Mouse (Mus musculus) frontal cortex, adult (tissue): Measurements from ENCODE around the gene Enho.
"Not testable (repeated sequence)": the region's sequence is repeated elsewhere in the genome, so short reads cannot be mapped to it uniquely, and the experiment has no call there.

Source experiments
- ATAC-seq: cut with Nextera tagmentation; 2 replicates; pipeline ENCODE4 v1.9.2; 2017; ENCODE audit warnings: mild to moderate bottlenecking, moderate library complexity, mixed read lengths; ENCODE audit not compliant: low TSS enrichment

The Enho gene

DNA sequence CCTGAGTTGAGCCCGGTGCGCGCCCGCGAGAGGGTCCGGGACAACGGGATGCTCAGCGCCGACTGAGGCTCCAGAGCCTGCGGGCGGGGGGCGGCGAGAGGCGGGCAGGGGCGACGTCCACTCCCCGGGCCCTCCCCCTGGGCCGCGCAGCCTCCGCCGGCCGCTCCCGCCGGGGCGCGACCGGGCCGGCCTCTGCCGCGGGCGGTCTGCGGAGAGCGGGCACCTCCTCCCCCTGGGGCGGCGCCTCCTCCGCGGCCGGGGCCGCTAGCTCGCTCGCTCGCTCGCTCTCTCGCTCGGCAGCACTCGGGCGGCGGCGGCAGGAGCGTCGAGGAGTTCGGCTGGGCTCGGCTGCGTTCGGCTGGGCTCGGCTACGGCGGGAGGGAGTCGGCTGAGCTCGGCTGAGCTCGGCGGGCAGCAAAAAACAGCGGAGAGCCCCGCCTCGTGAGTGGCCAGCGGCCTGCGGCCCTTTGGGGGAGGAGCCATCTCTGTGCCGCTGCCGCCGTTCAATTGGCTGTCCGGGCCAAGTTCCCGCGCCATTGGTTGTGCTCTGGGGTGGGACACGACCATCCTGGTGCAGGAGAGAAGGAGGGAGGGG lies at the start of gene Enho:
Gene Enho (minus strand): TSS at position 412 of the 595 bp plus-strand sequence.
- ATAC-seq = peak; percentile 87

DNA sequence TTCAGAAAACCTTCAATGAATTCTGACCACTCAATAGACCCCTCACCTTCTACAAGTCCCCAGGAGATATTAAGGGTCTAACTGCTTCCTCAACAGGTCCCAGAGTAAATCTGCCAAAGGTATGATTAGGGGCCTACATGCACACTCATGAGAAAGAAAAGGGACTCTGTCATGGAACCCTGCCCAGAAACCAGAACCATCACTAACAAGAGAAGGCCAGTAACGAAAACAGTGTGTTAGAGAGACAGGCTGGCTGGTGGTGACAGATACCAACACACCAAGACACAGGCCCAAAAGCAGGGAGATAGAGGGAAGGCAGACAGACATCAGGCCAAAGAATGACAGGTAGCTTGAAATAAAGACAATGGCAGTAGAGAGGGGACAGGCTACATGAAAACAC lies 48.4 kb upstream of the Enho start:
- not testable (repeated sequence) for ATAC-seq

DNA sequence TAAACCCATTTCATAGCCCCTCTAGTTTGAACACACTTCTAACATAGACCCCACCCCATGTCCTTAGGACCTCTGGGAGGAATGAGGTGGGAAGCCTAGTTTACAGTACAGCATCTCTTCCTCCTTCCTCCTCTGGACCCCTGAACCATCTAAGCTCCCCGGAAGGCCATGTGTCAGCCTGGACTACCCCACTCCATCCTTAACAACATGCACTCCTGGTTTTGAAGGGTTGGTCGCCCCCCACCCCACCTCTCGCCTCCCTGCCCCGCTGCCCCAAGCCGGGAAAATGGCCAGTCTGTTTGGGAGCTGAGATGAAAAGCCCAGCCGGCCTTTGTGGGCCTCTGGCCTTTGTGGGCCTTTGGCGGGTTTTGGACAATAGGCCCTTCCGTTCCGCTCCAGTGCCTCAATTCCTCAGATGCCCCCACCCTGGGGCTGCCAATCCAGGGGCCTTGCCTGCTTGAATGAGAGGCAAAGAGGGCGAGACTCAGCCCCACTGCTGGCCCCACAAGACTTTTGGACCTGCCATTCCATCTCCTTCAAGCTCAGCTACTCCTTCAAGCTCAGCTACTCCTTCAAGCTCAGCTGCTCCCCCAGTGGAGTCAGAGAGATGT lies 45.9 kb upstream of the Enho start:
- ATAC-seq = not testable (repeated sequence)

DNA sequence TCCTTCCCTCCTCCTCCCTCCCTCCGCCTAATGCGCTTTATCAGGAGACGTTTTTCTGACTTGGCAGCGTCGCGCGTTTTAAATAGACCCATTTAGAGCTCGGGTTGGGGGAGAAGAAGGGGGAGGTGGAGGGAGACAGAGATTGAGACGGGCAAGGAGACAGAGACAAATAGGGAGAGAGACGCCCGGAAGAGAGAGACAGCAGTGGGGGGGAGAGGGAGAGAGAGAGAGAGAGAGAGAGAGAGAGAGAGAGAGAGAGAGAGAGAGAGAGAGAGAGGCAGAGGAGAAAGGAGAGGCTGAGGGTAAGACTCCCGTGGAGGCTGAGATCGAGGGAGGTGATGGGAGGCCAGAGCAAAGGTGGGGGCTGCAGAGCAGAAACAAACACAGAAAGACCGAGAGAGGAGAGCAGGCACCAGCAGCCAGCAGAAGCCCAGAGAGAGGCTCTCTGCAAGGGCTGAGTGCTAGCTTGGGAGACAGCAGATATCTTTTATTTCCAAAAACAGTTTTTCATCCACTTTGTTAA lies 44.9 kb upstream of the Enho start:
- not testable (repeated sequence) for ATAC-seq

DNA sequence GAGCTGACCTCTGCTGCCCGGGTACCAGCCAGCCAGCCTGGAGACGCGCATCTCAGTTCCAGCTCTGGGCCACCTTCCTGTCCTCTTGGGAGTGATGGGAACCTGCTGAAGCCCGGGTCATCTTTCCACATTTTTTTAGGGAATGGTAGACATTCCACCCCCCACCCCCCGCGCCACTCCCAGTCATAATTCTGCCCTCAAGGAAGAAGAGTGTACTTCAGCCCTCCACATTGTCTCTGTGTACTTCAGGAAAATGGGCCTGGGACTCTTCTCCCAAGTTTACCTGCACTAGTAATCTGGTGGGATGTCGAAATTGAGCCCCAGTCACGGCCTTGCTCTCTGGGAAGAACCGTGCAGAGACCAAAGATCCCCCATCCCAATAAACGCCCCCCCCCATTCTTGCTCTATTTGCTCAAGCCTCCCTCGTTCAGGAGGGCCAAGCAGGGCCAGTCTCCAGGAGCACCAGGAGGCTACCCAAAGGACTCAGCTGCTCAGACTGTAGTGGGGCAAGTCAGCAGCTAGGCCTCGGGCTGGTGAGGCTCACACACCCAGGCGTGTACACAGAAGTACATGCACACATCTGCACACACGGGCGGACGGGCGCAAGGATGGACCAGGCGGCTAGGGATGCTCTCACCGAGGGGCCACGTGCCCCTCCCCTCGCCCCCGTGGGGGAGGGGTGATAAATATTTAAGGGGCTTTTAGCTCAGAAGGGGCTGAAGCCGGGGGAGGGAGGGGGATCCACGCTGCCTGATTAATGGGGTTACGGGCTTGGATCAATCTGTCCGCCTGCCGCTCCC lies 44.2 kb upstream of the Enho start:
- ATAC-seq = not testable (repeated sequence)

DNA sequence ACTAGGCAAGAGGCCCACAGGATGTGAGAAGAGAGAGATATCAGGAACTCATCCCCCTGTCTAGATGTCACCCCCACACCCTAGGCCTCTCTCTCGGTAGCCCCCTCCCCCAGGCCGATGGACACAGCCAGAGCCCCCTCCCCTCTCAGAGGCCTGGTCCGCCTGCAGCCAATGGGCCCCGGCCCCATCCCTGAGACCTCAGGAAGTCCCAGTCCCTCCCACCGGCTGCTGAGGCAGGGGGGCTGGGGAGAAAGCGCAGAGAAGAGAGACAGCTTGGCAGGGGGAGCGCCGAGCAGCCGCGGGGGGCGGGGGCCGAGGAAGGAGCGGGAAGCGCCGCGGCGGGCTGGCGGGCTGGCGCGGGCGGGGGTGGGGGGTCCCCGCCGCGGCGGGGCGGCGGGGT lies 43.2 kb upstream of the Enho start:
- ATAC-seq = not testable (repeated sequence)

DNA sequence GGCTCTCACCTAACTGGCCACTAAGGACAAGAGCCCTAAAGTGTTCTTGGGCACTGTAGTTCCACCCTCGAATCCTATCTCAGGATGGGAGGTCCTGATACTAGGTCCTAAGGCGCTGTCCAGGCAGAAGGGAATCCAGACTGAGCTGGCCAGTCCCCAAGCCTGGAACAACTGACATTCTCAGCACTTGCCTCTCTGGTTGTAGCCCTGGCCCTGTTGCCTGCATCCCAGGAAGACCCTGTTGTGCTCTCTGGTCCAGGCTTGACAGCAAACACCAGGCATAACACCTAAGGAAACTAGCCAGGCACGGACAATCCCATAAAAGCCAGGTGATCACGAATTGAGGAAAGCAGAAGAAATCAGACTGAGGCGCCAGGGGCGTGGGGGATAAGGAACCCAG lies 42.7 kb upstream of the Enho start:
- ATAC-seq = no peak

DNA sequence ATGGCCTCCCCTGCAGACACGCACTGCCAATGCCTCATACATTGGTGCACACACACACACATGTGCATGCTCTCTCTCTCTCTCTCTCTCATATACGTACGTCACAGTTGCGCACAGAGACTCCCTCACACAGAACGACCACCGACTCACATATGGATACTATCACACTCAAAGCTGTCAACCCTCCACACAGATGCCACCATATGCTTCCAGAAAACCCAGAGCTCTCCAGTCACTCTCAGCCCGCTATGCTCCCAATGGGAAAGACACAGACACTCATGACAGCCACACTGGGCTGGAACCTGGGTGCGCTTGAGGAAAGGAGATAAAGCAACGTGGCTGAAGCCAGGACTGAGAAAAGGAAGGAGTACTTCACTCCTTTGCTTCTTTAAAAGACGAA lies 41.8 kb upstream of the Enho start:
- ATAC-seq = no peak

DNA sequence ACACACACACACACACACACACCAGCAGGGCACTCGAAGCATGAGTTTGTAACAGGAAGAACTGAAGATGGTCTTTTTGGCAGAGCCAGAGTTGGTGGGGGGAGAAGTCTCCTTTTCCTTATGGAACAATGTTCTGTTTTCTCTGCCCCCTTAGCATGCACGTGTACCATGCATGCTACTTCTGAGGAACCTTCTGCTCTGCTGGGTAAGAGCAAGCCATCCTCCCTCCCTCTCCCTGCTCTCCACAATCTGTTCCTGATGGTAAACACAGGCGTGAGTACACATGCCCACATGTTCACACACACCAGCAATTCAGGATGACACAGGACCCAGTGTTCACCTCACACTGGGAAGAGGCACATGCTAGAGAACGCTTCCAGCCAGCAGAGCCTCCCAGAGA lies 41.1 kb upstream of the Enho start:
- peak; percentile 48 for ATAC-seq

DNA sequence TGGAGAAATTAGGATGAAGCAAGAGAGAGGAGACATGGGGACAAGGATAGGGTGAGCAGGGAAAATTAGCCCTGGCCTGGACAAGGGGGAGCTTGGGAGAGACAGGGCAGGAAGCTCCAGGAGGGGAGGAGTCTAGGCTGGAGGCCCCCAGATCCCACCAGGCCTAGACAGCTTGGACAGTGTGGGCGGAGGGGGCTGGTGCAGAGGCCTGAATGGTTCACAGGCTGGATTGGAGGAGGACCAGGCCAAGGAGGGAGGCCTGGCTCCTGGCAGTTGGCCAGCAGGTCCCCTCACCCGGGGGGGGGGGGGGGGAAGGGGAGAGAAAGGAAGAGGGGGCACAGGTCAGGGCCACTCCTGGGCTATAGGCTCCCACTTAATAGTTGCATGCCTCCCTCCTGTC lies 39.2 kb upstream of the Enho start:
- ATAC-seq = no peak

DNA sequence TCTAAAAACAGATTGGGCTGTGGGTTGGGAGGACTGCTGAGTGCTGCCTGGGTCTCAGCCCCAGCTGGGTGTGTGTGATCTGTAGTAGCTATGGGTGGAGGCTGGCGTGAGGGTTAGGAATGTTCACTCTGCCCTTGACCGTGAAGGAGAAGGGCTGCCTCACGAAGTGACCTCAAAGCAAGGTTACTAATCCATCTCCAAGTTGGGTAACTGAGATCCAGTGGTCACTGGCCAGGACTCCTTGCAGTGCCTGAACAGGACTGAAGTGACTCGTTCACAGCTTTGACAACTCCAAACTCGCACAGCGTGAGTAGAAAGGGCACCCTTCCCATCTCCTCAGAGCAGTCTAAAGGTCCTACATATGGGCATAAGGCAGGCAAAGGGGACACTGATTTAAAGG lies 38.7 kb upstream of the Enho start:
- no peak for ATAC-seq

DNA sequence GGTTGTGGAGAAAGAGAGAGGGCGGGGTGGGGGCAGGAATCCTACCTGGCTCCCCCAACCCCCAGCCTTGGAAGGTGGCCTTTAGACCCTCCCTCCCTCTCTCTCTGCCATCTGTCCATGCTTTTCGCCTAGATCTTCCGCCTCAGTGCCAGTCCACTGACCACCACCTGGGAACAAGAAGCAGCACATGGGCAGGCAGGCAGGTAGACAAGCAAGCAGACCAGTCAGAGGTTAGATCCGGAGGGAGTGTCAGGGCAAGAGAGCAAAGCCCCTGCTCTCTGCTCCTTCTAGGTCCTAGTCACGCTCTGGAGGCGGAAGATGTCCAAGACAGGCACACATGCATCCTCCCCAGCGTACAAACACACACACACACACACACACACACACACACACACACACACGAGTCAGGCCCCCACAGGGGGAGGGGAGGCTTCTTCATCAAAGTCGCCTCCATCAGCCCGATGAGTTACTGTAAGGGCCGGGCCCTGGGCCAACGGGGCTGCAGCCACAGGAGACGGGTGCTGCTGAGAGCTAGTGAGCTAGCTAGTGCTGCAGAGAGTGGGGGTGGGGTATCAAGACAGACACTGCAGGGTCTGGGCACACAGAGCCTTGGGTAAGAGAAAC lies 37.0 kb upstream of the Enho start:
- no peak for ATAC-seq

DNA sequence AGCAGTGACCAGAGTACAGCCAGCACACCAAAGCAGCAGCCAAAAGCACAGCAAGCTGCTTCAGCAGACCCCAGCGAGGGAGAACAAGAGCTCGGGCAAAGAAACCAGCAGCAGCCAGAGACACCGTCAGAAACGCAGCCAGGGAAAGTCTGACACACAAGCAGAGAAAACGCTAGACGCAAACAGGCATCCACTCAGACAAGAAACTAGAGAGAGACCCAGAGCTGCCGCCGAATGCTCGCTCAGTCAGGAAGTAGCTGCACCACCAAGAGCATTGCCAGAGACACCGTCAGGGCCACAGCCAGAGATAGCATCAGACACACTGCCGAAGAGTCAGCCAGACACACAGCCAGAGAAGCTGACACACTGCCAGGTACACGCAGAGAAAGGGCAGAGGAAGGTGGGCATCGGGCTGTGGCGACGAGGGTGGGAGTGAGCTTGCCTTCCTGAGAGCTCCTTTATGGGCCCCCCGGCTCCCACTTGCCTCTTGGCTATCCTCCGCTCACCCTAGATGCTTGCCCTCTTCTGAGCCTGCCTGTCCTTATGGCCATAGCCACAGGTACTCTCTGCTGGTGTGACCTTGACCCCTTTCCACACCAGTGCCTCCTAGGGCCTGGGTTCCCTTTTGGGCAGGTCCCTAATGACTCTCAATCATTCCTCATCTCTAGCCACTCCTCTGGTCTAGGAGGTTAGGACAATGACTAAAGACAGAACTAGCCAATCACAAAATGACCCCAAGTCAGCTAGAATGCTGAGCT lies 36.3 kb upstream of the Enho start:
- peak; percentile 14; the same call in 1 of the 2 replicates for ATAC-seq

DNA sequence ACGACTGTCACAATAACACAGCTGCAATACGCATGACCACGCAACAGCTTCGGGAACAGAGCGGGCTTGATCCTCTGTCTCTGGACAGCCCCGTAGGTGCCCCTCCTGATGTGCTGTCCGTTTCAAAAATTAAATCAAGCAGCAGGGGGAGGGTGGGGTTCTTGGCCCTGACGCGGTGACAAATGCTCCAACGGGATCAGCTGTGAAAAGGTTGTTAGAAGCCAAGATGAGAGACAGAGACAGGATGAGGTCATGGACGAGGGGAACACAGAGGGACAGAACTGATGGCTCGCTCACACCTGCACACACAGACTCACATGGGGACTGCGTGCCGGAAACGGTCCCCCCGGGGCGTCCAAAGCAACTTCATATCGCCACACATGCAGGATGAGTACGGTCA lies 33.1 kb upstream of the Enho start:
- ATAC-seq = peak; percentile 17; the same call in 1 of the 2 replicates

DNA sequence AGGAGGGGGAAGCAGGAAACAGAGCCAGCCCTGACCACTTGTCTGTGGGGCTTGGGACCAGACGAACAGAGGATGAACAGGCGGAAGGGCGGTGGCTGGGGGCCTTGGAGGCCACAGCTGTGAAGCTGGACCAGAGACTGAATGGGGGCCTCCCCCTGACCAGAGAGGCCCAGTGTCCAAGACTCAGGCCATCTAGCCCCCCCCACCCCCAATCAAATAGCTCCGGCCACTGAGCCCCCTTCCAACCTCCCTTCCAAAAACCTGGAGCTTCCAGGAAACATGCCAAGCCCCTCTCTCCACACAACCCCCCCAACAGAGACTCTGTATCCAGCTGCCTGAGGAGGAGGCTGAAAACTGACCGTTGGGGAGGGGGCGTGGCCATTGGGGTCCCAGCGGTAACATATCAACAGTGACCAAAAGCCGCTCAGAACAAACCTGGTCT lies 32.4 kb upstream of the Enho start:
- no peak for ATAC-seq

DNA sequence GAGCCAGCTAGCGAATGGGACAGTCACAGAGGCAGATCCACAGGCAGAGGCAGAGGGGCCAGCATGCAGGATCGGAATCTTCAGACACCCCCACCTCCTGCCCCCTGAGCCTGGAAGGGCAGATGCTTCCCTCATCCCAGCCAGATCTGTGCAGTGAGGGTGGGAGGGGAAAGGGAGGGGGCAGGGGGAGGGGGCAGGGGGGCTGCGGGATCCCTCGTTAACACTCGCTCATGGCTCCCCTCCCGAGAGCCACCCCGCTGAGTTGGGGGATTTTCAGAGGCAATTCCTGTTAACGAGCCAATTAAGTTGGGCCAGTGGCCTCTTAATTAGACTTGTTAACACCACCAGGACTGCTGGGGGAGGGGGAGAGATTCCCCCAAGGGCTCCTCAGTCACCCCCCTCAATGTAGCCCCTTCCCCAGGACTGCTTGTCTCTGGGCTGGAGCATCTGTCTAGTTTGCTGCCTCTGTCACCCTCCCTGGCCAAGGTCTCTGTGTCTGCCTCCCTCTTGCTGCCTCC lies 31.9 kb upstream of the Enho start:
- ATAC-seq = no peak

DNA sequence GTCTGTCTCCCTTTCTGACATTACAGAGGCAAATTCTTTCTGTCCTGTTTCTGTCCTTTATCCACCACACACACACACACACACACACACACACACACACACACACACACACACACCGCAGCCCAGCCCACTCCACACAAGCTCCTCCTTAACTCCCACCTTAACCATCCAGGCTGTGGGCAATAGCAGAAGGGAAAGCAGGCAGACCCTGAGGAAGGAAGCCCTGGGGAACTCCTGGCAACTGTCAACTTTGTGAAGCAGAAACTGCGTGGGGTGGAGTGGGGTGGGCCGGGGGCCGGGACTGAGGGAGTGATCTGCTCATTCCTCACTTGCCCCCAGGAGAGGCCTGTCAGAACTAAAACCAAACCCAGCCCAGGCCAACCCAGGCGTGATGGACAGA lies 31.4 kb upstream of the Enho start:
- ATAC-seq = no peak

DNA sequence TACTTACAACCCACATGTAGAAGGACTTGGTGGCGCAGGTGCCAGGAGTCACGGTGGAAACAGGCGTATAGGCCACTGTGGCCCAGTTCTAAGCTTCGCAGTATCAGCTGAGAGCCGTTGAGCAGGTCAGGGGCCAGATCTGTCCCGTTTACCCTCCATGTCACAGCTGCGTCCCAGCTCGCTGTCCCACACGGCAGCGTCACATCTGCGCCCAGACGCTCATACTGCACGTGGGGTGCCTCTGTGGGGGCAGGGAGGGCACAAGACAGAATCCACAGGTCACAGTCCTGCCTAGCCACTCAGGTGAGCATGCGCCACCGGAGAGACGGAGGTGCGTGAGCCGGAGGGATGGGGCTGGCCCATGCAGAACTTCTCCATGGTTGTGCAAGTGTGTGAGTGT lies 30.7 kb upstream of the Enho start:
- ATAC-seq = no peak

DNA sequence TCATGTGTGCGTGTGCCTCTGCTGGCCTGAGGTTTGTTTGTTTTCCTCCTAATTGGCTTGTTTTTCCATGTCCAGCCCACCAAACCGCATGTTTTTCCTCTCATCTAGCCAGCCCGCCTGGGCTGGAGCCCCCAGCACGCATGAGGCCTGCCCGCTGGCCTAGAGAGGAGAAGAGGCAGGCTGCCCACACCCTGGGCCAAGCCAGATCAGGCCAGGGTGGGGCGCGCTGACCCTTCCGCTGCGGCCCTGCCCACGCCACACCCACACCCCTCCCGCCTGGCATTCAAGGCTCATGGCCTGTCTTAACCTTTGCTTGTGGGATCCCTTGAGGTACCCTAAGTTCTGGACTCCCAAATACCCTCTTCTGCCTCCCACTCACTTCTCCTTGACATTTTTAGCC lies 26.5 kb upstream of the Enho start:
- ATAC-seq = no peak

DNA sequence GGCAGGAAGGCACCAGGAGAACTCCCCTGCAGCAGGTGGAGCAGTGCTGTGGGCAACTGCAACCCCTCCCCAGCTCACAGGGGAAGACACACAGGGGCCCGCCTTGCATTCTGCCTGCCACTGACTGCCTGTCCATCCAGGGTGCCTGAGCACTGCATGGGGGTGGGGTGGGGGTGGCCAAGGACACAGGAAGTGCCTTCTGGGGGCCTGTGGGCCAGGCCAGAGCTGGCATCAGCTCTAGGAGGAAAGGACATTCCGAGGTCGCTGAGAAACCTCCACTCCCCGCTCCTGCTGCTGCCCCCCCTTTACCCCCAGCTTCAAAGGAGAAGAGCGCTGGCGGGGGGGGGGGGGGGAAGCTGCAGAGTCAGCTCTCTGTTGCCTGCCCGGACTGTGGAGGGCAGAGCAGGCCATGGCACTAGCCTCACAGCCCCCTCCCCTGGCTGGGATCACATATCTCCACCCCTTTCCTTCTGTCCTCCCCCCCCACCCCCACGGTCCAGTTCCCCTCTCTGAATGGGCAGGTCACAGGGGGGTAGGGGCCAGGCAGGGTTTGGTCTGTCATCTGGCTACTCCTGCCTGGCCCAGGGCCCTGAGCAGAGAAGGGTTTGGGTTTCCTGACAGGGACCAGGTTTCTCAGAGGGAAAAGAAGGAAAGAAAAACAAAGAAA lies 25.0 kb upstream of the Enho start:
- ATAC-seq = 0 out of 2 replicates have a peak, but pooled peaks have one; percentile 21

DNA sequence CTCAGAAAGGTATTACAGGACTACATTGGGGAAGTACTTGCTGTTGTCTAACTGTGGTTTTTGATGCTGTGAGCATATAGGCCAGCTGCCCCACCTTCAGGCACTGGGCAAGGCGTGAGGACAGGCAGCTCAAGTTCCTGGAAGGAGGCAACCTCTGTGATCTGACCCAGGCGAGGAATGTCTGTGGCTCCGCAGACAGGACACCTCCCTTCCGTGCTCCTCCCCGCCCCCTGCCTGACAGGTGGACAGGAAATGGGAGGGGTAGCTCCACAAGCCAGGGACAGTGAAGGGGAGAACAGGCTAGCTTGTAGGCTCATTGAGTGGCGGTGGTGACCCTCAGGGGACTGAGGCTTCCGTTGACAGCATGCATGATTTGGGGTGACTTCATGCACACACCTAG lies 24.4 kb upstream of the Enho start:
- no peak for ATAC-seq
